Mouse (Mus musculus): ENCODE data around the gene Lrrc26.

The Lrrc26 gene

GRCm38 (mm10) chr2:25265897-25266656 lies 23.6 kb upstream of the Lrrc26 start:
- in situ Hi-C loops (cut with MboI, MseI): loop anchor here (25.0 kb wide), 1 partner anchor 879 kb away; no protein-coding TSS in a partner anchor

GRCm38 (mm10) chr2:25266720-25267119 lies 23.0 kb upstream of the Lrrc26 start:
- in situ Hi-C loops (cut with MboI, MseI): loop anchor here (25.0 kb wide), 1 partner anchor 879 kb away; no protein-coding TSS in a partner anchor

GRCm38 (mm10) chr2:25267241-25267640 lies 22.5 kb upstream of the Lrrc26 start:
- in situ Hi-C loops (cut with MboI, MseI): loop anchor here (25.0 kb wide), 1 partner anchor 880 kb away; no protein-coding TSS in a partner anchor

- in situ Hi-C loops (cut with MboI, MseI): loop anchor here (25.0 kb wide), 1 partner anchor 881 kb away; no protein-coding TSS in a partner anchor
Observed at GRCm38 (mm10) chr2:25267746-25268309, 21.9 kb upstream of the Lrrc26 start.

GRCm38 (mm10) chr2:25271827-25272511 lies 17.7 kb upstream of the Lrrc26 start, which contains the start of the genes Ssna1 and Anapc2:
Ssna1 (minus strand) TSS chr2:25272438.
Anapc2 (plus strand) TSS chr2:25272478.
- in situ Hi-C loops (cut with MboI, MseI): loop anchor here (5.0 to 25.0 kb wide), 2 partner anchors 60 to 885 kb away; partner anchors contain the start of gene Man1b1

GRCm38 (mm10) chr2:25272515-25272914 lies 17.2 kb upstream of the Lrrc26 start:
- in situ Hi-C loops (cut with MboI, MseI): loop anchor here (5.0 to 25.0 kb wide), 2 partner anchors 60 to 885 kb away; partner anchors contain the start of gene Man1b1

GRCm38 (mm10) chr2:25273010-25273409 lies 16.7 kb upstream of the Lrrc26 start:
- in situ Hi-C loops (cut with MboI, MseI): loop anchor here (5.0 to 25.0 kb wide), 2 partner anchors 59 to 886 kb away; partner anchors contain the start of gene Man1b1

- in situ Hi-C loops (cut with MboI, MseI): no loop called here
Observed at GRCm38 (mm10) chr2:25278928-25279882, 10.5 kb upstream of the Lrrc26 start.

- in situ Hi-C loops (cut with MboI, MseI): no loop called here
Observed at GRCm38 (mm10) chr2:25285551-25285950, 4.2 kb upstream of the Lrrc26 start.

- in situ Hi-C loops (cut with MboI, MseI): no loop called here
Observed at GRCm38 (mm10) chr2:25286314-25286713, 3.4 kb upstream of the Lrrc26 start.

GRCm38 (mm10) chr2:25286837-25287636 lies 2.7 kb upstream of the Lrrc26 start:
- in situ Hi-C loops (cut with MboI, MseI): no loop called here

GRCm38 (mm10) chr2:25287927-25288649 lies 1.6 kb upstream of the Lrrc26 start, which contains the start of gene Tmem210:
Tmem210 (plus strand) TSS chr2:25288145.
- in situ Hi-C loops (cut with MboI, MseI): no loop called here

GRCm38 (mm10) chr2:25288734-25289345 lies 875 bp upstream of the Lrrc26 start:
- in situ Hi-C loops (cut with MboI, MseI): no loop called here

- in situ Hi-C loops (cut with MboI, MseI): no loop called here
Observed at GRCm38 (mm10) chr2:25290101-25290815, 543 bp downstream of the Lrrc26 start.

GRCm38 (mm10) chr2:25290816-25291130 lies 1.1 kb downstream of the Lrrc26 start:
- in situ Hi-C loops (cut with MboI, MseI): no loop called here

- in situ Hi-C loops (cut with MboI, MseI): no loop called here
Observed at GRCm38 (mm10) chr2:25291184-25292053, 1.7 kb downstream of the Lrrc26 start.

GRCm38 (mm10) chr2:25292054-25292544 lies 2.4 kb downstream of the Lrrc26 start:
- in situ Hi-C loops (cut with MboI, MseI): no loop called here
